Mouse (Mus musculus): Measurements from ENCODE around the gene Wnt7b.

DNA sequence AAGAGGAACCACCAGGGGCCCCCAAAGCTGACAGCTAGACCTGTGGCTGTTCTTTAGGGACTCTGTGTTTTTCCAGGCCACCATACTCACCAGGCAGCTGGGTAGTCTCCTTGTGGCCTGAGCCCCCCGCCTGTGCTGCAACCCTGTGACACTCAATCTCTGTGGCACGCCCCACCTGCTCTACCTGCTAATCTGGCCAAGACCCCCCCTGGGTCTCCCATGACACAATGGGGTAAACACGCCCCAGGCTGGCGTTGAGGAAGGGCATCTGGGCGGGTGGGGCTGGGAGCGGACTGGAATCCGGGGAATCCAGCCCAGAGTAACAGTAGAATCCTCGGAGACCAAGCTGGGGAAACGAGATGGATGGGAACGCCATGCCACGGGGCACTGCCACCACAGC lies 21.4 kb downstream of the Wnt7b start:
- TF ChIP-seq CTCF (IDR thresholded peaks at IDR 0.05; ENCODE audit: borderline replicate concordance, insufficient read depth, low read length) (no peak), POLR2A (IDR thresholded peaks at IDR 0.05; ENCODE audit: low read depth, low read length) (no peak)

All from embryonic fibroblast, embryonic 13.5 days (primary cell).